Mouse (Mus musculus) ovary, adult 18-20 months (tissue): ENCODE measurements around the gene Gm20388.

Source experiments
- DNase-seq: peaks from one replicate; pipeline ENCODE4 v3.0.0; 2022; ENCODE audit warnings: low spot score, mixed read lengths

The Gm20388 gene

DNA sequence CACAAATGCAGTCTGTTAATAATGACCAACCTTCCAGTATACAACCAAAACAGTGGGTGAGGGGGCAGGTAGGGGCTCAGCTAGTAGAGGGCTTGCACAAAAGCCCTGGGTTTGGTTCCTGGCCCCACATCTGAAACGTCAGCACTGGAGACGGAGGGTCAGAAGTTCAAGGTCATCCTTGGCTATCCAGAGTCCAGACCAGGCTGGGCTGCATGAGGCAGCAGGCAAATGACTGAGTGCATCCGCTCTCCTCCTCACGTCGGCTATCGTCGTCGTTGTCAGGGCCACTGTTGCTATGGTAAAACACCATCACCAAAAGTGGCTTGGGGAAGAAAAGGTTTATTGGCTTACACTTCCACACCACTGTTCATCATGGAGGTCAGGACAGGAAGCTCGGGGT is 2503.7 kb downstream of the Gm20388 start:
- no peak for DNase-seq

DNA sequence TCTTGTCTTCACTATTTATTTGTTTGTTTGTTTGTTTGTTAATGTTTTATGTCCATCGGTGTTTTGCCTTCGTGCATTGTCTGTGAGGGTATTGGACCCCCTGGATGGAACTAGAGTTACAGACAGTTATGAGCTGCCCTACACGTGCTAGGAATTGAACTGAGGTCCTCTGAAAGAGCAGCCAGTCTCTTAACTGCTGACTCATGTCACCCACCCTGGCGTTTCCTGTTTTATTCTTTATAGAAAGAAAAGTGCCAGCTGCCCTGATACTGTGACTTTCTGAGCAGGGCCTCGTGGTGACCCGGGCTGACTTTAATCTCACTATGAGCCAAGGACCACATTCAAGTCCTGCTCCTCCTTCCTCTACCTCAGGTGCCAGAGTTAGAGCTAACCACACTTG is 2504.9 kb downstream of the Gm20388 start:
- DNase-seq, result no peak

DNA sequence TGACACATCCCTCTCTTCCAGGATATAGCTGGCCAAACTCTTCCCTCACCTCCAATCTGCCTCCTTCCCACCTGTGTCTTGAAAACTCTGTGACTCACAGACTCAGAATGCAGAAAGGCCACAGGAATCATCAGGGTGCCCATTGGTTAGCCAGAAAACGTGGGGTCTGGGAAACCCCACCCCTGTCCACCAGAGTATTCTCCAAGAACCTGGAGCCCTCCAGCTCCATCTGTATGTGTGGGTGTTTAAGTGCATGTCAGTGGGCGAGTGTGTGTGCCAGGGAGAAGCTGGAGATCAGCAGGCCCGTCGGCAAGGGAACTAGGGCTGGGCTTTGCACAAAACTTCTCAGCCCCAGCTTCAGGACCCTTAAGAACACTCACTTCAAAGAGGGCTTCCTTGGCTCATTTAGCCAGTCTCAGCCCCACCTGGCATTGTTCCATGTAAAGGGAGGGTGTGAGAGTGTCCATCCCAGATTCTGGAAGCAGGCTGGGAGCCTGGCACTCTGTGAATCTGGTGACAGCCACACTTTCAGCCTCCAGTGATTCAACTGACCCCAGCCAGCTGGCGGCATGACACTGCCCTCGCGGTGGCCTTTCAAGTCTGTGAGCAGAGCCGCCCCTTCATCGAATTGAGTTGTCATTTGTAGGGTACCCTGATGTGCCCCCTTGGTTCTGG is 2509.4 kb downstream of the Gm20388 start:
- no peak for DNase-seq

DNA sequence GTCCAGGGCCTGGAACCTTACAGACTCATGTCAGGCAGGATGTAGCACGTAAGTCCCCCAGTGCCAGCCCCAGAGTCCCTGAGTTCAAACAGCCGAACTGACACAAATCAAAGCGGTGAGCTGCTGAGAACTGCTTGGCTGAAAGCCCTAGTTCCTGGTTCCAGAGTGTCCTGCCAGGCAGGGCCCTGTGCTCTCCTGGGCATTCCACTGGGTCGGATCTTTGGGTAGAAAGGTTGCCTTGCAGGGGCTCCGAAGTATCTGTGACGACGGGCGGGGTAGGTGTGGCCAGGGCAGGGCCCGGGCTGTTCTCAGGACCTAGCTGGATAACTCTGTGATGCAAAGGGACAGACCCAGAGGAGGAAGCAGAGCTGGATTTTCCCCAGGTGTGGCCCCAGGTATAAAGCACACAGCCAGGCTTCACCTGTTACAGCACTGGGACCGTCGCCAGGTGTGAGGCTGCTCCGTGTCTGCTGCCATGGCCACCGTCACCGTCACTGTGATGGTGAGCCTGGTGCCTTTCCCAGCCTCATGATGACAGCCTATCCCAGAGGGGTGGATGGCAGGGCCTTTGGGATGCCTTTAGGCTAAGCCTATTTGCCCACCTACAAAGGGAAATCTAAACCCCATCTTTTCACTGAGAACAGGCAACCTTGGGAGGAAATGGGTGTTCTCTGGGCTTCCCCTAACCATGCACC is 2510.9 kb downstream of the Gm20388 start, which contains the start of gene Il17c:
TSS of gene Il17c (plus strand) at position 645 of the 695 bp plus-strand sequence.
- DNase-seq, result no peak

DNA sequence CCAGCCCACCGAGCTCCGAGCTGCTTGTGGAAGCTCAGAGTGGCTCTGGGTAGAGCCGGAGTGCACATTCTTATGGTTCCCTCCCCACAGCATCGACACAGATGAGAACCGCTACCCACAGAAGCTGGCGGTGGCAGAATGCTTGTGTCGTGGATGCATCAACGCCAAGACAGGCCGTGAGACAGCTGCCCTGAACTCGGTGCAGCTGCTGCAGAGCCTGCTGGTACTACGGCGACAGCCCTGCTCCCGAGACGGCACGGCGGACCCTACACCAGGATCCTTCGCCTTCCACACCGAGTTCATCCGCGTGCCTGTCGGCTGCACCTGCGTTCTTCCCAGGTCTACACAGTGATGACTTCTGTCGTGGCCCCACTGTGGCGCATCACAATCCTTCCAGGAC is 2512.6 kb downstream of the Gm20388 start:
- DNase-seq, result no peak

DNA sequence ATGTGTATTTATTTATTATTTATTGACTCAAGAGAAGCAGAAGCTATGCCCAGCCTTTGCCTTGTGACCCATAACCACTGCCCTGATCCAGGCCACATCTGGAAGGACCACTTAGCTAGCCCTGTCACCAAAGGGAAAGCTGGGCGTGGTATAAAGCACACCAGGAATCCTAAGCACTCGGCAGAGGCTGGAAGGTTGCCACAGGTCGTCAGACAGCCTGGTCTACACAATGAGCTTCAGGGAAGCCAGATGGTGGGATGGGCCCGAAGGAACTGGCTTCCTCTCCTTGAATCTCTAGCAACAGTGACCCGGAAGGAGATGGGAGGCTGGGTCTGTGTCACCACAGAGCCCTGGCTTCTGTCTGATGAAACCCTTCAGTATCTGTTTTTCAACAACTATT is 2513.0 kb downstream of the Gm20388 start:
- DNase-seq, result no peak

DNA sequence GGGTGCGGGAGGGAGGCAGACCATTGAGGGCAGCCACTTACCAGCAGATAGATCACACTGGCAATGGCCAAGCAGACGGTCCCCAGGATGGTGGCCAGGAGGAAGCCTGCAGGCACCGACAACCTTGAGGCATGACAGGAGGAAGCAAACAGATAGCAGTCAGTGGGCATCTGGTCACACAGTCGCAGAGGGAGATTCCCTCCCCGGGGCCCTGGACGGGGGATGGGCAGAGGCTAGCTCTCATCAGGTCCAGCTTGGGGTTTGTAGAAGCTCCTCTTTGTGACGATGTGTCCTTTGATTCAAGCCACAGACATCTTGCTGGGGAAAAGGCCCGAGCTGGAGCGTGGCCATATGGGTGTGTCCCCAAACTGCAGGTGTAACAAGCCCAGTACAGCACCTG is 2515.5 kb downstream of the Gm20388 start:
- no peak for DNase-seq

DNA sequence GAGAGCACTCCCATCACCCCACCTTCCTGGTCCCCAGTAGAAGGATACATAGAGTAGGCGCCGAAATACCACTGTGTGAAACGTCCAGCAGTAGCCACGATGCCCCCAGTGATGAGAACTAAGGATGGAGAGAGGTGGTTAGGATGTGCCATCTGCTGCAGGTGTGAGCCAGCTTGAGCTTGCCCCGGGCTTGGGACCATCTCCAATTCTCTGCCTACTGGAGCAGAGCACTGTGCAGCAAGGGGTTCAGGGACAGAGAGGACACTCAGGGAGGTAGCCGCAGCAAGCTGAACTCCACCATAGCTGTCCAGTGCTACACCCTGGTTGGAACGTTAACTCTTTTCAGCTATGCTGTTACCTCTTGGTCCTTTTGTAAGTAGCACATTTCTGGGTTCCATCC is 2517.0 kb downstream of the Gm20388 start:
- DNase-seq, result no peak

DNA sequence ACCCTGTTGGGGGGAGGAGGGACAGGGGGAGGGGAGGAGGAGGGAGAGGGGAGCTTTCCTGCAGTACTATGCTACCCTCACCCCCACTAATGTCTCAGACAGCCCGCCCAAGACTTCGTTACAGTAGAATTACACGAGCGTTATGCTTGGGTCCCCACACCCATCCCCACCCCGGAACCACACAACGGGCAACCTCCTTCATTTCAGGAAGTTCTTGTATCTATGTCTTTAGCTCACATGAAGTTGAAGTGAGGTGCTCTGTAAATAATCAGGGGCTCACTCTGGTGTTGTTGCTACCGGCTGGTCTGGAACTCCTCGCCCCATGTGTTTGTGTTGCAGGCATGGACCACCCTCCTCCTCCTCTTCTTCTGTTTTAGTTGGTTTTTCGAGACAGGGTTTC is 2517.5 kb downstream of the Gm20388 start:
- no peak for DNase-seq

DNA sequence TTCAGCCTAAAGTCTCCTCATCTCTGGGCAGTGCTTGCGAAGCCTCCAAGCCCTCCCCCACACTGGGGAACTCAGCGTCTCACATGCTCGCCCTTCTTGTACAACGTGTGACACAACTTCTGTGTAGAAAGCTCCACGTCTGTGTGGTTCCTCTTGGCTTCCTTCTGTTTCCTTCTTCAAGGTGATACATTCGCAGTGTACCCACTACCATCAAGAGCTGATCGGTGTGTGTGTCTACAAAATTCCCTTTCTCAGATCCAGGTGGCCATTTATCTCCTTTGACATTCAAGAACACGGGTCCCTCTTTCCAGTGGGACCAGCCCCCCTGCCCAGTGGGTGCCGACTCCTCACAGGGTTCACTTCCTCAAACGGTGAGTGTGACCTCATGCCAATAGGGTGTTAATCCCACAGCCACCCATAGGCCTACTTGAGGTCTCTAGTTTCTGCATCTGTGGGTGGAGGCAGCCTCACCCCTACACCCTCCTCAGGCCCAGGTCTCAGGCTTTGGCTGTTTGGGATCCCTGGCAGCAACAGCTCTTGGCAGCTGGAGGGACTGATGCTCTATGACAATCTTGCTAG is 2519.5 kb downstream of the Gm20388 start:
- no peak for DNase-seq

DNA sequence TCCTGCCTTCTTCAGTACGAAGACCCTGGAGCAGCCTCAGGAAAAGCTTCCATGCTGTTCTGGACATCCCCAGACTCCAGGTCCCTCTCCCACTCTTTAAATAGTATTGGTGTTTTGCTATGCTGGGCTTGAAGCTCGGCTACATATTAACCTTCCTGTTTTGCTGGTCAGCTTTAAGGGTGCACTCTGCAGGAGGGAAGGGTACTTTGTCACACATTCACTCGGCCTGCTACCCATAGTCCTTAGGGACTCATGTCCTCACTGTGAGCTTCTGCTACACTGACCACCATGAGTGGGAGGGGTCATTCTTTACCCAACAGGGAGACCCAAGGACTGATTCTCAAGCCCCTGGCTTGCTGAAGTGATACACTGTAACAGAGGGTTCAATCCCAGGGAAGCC is 2520.0 kb downstream of the Gm20388 start:
- no peak for DNase-seq

DNA sequence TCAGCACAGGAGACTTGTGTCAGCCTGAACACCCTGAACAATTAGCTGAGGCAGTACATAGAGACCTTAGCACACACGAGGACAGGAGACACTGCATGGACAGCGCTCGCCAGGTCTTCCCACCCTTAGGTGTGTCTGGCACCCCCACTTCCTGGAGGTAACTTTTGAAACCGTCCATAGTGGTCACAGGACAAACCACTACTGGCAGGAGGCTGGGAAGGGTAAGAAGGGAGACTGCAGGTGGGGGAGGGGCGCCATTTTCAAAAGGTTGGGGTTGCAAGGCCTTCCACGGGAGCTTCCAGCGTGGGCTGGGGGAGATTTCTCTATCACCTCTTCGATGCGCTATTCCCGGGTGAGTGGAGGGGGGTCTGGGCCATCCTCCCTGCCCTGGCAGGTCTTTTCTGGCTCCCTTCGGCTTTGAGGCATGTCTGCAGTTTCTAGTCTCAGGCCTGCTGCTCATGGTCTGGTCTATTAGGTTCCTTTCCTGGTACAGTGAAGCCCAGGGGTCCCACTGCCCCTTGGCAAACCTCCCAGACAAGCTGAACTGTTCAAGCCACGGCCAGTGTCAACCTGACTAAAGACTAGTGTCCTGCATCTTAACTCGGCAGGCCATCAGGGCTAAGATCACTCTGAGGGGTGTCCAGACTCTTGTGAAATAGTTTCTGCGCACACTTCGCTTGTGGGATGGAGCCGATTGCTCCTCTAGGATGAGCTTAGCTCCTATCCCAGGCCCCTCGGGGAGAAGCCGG is 2521.2 kb downstream of the Gm20388 start:
- DNase-seq, result no peak

DNA sequence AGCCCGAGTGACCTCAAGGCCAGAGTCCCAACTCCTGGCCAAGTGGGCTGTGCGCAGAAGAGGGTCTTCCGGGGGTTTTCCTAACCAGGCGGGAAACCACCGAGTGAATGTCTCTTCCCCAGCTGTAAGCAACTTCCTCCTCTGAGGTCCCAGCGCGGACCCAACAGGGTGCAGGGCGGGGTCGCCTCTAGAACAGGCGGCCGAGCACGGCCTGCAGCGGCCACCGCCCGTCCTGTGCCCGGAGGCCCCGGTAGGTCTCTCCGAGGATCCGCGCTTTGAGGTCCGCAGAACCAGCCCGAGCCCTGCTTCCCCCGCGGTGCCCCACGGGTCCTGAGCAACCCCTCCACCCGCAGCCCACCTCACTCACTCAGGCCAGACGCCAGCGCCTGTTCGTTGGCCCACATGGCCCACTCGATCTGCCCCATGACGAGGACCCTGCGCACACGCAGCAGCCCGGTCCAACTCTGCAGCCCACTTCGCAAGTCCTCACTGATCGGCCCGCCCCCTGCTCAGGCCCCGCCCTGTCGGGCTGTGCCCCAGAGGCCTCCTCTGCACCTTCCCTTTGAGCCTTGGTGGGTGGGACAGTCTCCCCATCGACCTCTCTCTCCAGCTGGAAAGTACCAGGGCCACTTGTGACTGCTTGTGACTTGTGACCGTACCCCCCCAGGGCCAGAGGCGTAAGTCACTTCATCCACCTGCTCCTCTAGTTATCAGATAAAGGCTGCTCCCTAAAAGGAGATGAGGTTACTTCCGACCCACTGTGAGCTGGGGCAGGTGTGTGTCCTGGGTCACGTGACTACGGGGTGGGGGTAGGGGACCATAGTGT is 2522.0 kb downstream of the Gm20388 start, which contains the start of gene Cyba:
TSS of gene Cyba (minus strand) at position 488 of the 826 bp plus-strand sequence.
- peak; percentile 60 for DNase-seq

DNA sequence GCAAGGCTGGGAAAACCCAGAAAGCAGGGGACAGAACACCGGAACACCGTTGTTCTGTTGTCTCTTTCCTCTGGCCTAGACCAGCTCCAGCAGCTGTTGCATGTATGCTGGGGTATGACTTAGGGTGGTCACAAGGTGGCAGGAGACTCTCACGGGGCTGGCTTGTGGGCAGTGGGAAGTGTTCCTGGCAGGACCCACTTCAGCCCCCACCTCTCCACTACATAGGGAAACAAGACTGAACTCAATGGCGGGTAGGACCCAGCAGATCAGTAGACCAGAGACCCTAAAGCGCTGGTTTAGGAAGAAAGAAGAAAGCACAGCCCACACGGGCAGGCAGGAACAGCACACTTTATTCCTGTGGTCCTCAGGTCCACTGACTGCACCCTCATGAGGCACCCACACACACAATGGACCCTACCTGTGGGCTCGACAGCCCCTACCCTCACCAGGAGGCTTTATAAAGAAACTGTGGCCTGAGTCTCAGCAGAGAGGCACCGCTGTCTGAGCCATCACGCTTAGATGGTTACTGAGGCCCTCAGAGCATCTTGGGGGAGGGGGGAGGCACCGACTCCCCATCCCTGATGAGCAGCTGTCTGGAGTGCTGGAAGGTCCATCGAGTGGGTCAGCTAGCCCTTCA is 2522.7 kb downstream of the Gm20388 start:
- no peak for DNase-seq

DNA sequence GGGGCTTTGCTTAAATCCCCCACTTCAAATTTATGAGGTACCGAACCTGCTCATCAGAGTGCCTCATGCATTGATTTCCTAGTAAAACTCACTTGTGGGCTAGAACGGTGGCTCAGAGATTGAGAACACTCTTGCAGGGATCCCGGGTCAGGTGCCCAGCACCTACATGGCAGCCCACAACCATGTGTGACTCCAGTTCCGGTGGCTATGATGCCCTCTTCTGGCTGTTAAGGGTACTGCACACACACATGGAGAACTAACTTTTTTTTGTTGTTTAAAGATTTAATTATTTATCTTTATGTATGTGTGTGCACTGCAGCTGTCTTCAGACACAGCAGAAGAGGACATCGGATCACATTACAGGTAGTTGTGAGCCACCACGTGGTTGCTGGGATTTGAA is 2524.7 kb downstream of the Gm20388 start:
- DNase-seq, result no peak

DNA sequence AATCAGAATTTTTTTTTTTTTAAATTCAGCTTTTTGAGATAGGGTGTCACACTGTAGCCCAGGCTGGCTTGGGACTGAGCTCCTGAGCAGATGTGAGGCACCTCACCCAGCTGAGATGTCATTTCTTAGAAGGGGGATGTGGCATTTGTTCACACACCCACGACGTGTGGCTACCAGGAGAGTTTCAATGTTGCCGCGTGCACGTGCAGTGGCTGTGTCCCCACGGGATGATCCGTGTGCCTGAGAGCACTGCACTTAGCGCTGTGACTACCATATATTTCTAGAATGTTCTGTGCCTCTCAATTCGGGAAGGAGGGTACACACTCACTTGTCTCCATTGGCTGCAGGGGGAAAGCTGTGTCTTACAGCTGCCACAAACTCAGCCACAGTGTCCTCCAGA is 2525.5 kb downstream of the Gm20388 start:
- DNase-seq, result no peak

DNA sequence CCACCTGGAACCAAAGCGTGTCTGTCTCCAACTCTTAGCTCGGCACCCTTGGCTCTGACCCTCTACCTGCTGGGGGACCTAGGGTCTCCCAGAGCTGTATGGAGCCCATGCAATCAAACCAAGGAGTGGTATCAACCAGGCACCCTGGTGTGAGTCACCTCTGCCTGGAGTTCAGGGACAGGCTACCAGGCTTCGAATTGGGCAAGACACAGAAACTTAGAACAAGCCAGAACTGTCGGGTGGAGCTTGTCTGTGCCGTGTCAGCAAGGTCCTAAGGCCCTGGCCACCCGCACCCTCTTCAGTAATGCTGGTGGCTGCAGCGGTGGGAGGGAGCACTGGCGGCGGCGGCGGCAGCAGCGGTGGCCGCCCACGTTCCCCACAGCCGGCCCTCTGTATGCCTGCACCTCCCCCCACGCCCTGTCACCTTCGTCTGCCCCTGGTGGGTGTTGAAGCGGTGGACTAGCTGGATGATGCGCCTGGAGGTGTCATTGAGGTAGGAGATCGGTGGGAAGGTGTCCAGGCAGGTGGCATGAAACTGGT is 2526.0 kb downstream of the Gm20388 start:
- DNase-seq, result no peak

DNA sequence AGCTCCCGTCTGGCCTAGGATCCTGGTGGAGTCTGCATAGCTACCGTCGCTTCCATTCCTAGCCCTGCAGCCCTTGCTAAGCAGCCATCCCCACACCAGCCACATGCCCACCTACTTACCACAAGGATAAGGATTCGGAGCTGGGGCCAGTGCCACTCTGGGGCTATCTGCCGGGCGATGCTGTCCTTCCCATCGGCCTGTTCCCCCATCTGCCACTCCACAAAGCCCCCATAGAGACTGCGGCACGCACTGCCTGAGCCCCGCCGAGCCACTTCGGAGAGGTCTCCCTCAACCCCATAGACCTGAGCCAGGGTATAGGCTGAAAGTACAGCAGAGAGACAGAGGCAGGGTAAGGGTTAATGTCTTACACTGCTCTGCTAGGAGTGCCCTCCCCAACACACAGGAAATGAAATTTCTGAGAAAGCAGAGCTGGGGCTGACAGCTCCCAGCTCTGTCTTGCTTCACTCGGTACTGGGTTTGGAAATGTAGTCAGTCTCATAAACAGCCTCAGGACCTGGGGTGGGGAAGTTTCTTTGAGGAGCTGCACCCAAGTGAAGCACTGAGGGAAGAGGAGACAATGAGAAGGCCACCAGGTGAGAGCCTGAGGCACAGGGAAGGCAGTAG is 2527.2 kb downstream of the Gm20388 start:
- no peak for DNase-seq

DNA sequence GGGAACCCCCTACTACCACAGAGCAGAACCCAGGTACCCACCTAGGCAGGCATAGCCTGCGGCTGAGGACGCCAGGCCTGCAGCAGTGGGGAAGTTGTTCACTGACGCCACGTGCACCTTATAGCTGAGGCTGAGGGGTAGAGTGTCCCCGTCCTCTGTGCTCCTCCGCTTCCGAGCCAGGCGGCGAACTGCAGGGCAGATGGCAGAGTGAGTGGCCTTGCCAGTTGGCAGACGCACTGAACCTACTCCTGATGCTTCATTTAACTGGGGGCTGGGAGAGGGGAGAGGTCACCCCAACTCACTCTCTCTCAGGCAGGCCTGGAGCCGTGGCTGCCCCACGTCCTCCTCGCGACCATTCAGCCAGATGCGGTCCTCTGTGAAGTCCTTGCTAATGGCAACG is 2528.7 kb downstream of the Gm20388 start:
- no peak for DNase-seq

DNA sequence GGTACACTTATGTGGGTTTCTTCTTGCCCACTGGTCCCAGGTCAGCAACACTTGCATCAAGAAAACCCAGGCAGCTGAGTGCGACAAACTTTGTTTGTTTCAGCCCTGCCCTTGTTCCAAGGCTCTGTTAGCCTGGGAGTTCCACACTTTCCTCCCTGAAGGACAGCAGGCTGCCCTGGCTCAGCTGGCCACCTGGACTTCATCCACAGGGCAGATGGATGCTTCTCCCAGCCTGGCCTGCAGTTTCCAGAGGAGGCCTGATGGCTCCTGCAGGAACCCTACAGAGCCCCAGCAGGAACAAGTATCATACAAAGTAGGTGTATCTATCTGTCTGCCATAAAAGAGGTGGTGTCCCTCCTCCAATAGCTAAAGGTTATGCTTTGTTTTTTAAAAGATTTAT is 2530.7 kb downstream of the Gm20388 start:
- DNase-seq, result no peak

DNA sequence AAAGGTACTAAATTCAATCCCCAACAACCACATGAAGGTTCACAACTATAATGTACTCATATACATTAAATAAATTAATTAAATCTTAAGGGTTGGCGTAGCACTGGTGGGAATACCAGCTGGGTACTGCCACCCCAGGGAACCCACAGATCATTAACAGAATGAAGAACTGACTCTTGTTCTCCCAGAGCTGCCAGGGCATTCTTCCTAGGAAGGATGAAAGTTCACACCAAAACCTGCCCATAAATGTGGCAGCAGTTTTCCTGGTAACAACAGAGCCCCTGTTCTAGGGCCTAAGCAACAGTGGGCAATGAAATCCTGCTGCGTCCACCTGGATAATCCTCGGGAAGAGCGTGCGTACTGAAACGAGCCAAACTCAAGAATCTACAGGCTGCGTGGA is 2531.7 kb downstream of the Gm20388 start:
- no peak for DNase-seq
